23 mouse cellular contexts compared by ENCODE assay signal in genomic region chr2:24454429-24455011, GRCm38 (mm10). TPM values are rescaled to one million over a fixed set of nuclear protein-coding genes. Genes with fewer than 3 reads are reported as not detected.
DNase-seq lines count a peak whose midpoint lies in the region; ATAC-seq and TF ChIP-seq lines count a peak whose summit lies in the region.
"Had no signal": no experiment of that assay in that cellular context is flagged by ENCODE, and none has a peak within 500 bp of the region (broad histone marks: within the 10 kb centered on the region; RNA-seq: fewer than 3 reads in every experiment).

No protein-coding gene starts in this region.

- no peak for TF ChIP-seq POLR2A in kidney, adult 2 months (IDR thresholded peaks at IDR 0.05; ENCODE audit: low read depth, low read length)

- no peaks in the 10 kb centered on the region for H3K27me3 ChIP-seq in kidney, adult 2 months (replicated peaks; ENCODE audit: control insufficient read depth, insufficient read depth, low read length)
- no peaks in the 10 kb centered on the region for H3K27me3 ChIP-seq in kidney, embryonic 14.5 days (ENCODE audit: control insufficient read depth, insufficient read depth, low read length)
- H3K27me3 ChIP-seq in neural tube, embryonic 11.5 days (ENCODE audit: control insufficient read depth, insufficient read depth, low read length): no peaks in the 10 kb centered on the region
- no peaks in the 10 kb centered on the region for H3K27me3 ChIP-seq in intestine, embryonic 16.5 days (replicated peaks; ENCODE audit: control insufficient read depth, insufficient read depth, low read length)
- H3K27me3 ChIP-seq in stomach, embryonic 16.5 days (ENCODE audit: control insufficient read depth, insufficient read depth, low read length): no peaks in the 10 kb centered on the region

- H3K9me3 ChIP-seq in kidney, embryonic 14.5 days (ENCODE audit: control insufficient read depth, low read length): no peaks in the 10 kb centered on the region
- H3K9me3 ChIP-seq in neural tube, embryonic 11.5 days (ENCODE audit: control insufficient read depth, low read length): no peaks in the 10 kb centered on the region
- no peaks in the 10 kb centered on the region for H3K9me3 ChIP-seq in intestine, embryonic 16.5 days (ENCODE audit: control insufficient read depth, low read length)
- H3K9me3 ChIP-seq in stomach, embryonic 16.5 days (replicated peaks; ENCODE audit: control insufficient read depth, low read length): no peaks in the 10 kb centered on the region
- H3K9me3 ChIP-seq: forebrain, embryonic 13.5 days had no signal

- peaks cover 2% of the 10 kb centered on the region; the same call in 1 of the 2 replicates for H3K36me3 ChIP-seq in kidney, adult 2 months (ENCODE audit: control insufficient read depth, insufficient read depth, low read length)
- peaks cover 7% of the 10 kb centered on the region for H3K36me3 ChIP-seq in kidney, embryonic 14.5 days (ENCODE audit: control insufficient read depth, insufficient read depth, low read length)
- H3K36me3 ChIP-seq in neural tube, embryonic 11.5 days (ENCODE audit: control insufficient read depth, insufficient read depth, low read length): no peaks in the 10 kb centered on the region
- no peaks in the 10 kb centered on the region for H3K36me3 ChIP-seq in intestine, embryonic 16.5 days (ENCODE audit: control insufficient read depth, insufficient read depth, low read length)
- H3K36me3 ChIP-seq in stomach, embryonic 16.5 days (ENCODE audit: control insufficient read depth, insufficient read depth, low read length): no peaks in the 10 kb centered on the region

- intact Hi-C loops in heart, postnatal 14 days (cut with DNase I): no loop called here

- H3K4me1 ChIP-seq in kidney, adult 2 months (ENCODE audit: control insufficient read depth, insufficient read depth, low read length): peaks cover 56% of the 10 kb centered on the region
- H3K4me1 ChIP-seq in kidney, embryonic 14.5 days (ENCODE audit: control insufficient read depth, insufficient read depth, low read length): peaks cover 22% of the 10 kb centered on the region
- H3K4me1 ChIP-seq in neural tube, embryonic 11.5 days (ENCODE audit: control insufficient read depth, insufficient read depth, low read length): no peaks in the 10 kb centered on the region
- peaks cover 10% of the 10 kb centered on the region for H3K4me1 ChIP-seq in intestine, embryonic 16.5 days (ENCODE audit: control insufficient read depth, insufficient read depth, low read length)
- H3K4me1 ChIP-seq in stomach, embryonic 16.5 days (ENCODE audit: control insufficient read depth, insufficient read depth, low read length): no peaks in the 10 kb centered on the region
- H3K4me1 ChIP-seq: forebrain, embryonic 13.5 days had no signal

- 20% methylated on average over 1 of the region's 1 CpGs for WGBS in kidney, adult 2 months
- 15% methylated on average over 1 of the region's 1 CpGs for WGBS in kidney, embryonic 14.5 days
- 29% methylated on average over 1 of the region's 1 CpGs for whole genome bisulfite sequencing in neural tube, embryonic 11.5 days
- WGBS in intestine, embryonic 16.5 days: 45% methylated on average over 1 of the region's 1 CpGs
- WGBS in stomach, embryonic 16.5 days: 52% methylated on average over 1 of the region's 1 CpGs

- H3K9ac ChIP-seq in kidney, embryonic 14.5 days (ENCODE audit: low read depth, low read length): no peak overlapping the region
- H3K9ac ChIP-seq in neural tube, embryonic 11.5 days (ENCODE audit: low read length): no peak overlapping the region
- H3K9ac ChIP-seq in intestine, embryonic 16.5 days (ENCODE audit: low read depth, low read length): peak overlapping the region; percentile 24; the same call in 1 of the 2 replicates
- no peak overlapping the region for H3K9ac ChIP-seq in stomach, embryonic 16.5 days (ENCODE audit: low read length)
- H3K9ac ChIP-seq: forebrain, embryonic 13.5 days had no signal

- peak overlapping the region; percentile 87 for H3K27ac ChIP-seq in kidney, adult 2 months (ENCODE audit: insufficient read depth, low read depth, low read length)
- no peak overlapping the region; the same call in 1 of the 2 replicates for H3K27ac ChIP-seq in kidney, embryonic 14.5 days (ENCODE audit: low read depth, low read length)
- H3K27ac ChIP-seq in neural tube, embryonic 11.5 days (ENCODE audit: low read depth, low read length): no peak overlapping the region
- H3K27ac ChIP-seq in intestine, embryonic 16.5 days (ENCODE audit: low read length): peak overlapping the region; percentile 84
- H3K27ac ChIP-seq in stomach, embryonic 16.5 days (ENCODE audit: low read length): peak overlapping the region; percentile 0; the same call in 1 of the 2 replicates
- H3K27ac ChIP-seq: forebrain, embryonic 13.5 days had no signal

- no peak for TF ChIP-seq CTCF in kidney, adult 2 months (conservative IDR thresholded peaks at IDR 0.05; ENCODE audit: insufficient read depth, insufficient read length, low read depth, low read length)

- no peak for ATAC-seq in kidney, embryonic 14.5 days (ENCODE audit: low FRiP score, low TSS enrichment)
- ATAC-seq in neural tube, embryonic 11.5 days (ENCODE audit: insufficient read depth, low FRiP score, low TSS enrichment): 0 out of 2 replicates have a peak, but pooled peaks have one; percentile 48
- no peak; the same call in 1 of the 2 replicates for ATAC-seq in intestine, embryonic 16.5 days
- ATAC-seq in stomach, embryonic 16.5 days (ENCODE audit: insufficient read depth, low FRiP score): no peak
- ATAC-seq: forebrain, embryonic 13.5 days; inflammation-experienced regulatory T-cells, adult 6 months had no signal

- H3K4me2 ChIP-seq in kidney, embryonic 14.5 days (replicated peaks; ENCODE audit: low read depth, low read length): no peak overlapping the region
- H3K4me2 ChIP-seq in neural tube, embryonic 11.5 days (ENCODE audit: low read depth): no peak overlapping the region
- H3K4me2 ChIP-seq in intestine, embryonic 16.5 days (ENCODE audit: low read depth, low read length): 0 out of 2 replicates have a peak overlapping the region, but pooled peaks have one; percentile 16
- H3K4me2 ChIP-seq in stomach, embryonic 16.5 days (ENCODE audit: low read depth, low read length): no peak overlapping the region
- H3K4me2 ChIP-seq: forebrain, embryonic 13.5 days had no signal

- H3K4me3 ChIP-seq in kidney, adult 2 months (ENCODE audit: insufficient read depth, low read depth, low read length): no peak overlapping the region
- H3K4me3 ChIP-seq in kidney, embryonic 14.5 days (ENCODE audit: low read length): no peak overlapping the region
- H3K4me3 ChIP-seq in neural tube, embryonic 11.5 days (ENCODE audit: low read depth, low read length): no peak overlapping the region
- no peak overlapping the region for H3K4me3 ChIP-seq in intestine, embryonic 16.5 days (ENCODE audit: low read length)
- H3K4me3 ChIP-seq in stomach, embryonic 16.5 days (replicated peaks; ENCODE audit: low read length): no peak overlapping the region
- H3K4me3 ChIP-seq: forebrain, embryonic 13.5 days had no signal

- no peak for DNase-seq in kidney, adult 2 months
- no peak for DNase-seq in neural tube, embryonic 11.5 days (ENCODE audit: low spot score)
- no peak for DNase-seq in neural tube, embryonic 10.5 days (ENCODE audit: extremely low spot score, low spot score)
- DNase-seq in thymus, postnatal 0 days (ENCODE audit: low spot score): no peak
- no peak for DNase-seq in heart, postnatal 14 days
- DNase-seq: adrenal gland, adult 2 months; cerebellum, postnatal 10 days; embryo, embryonic 11 days; gastrocnemius, postnatal 36 days; liver; lung, adult 18-20 months; lung, postnatal 4 days; right cerebral cortex, postnatal 25 days; thymus, adult 18-20 months had no signal

RNA-seq across cellular contexts. Expression of gene Pax8, which starts 20.9 kb away (rescaled TPM):
- 74.3 and 77.6 TPM in 2 replicates for polyA plus RNA-seq in kidney, adult 2 months (2012; rRNA removed)
- polyA plus RNA-seq in kidney, embryonic 14.5 days (2014; fragmentation: Nextera tagmentation; extraction: Ambion mirVana): 89.8 and 140 TPM in 2 replicates
- 25.8 and 26.1 TPM in 2 replicates for polyA plus RNA-seq in neural tube, embryonic 11.5 days (2014; fragmentation: Nextera tagmentation; extraction: Ambion mirVana)
- 0.92 and 0.99 TPM in 2 replicates for polyA plus RNA-seq in intestine, embryonic 16.5 days (2015; fragmentation: Nextera tagmentation; extraction: Ambion mirVana)
- 0.17 and 0.67 TPM in 2 replicates for polyA plus RNA-seq in stomach, embryonic 16.5 days (2015; fragmentation: Nextera tagmentation; extraction: Ambion mirVana)
- 0.07 and 0.17 TPM in 2 replicates for polyA plus RNA-seq in thymus, postnatal 0 days (2015; fragmentation: Nextera tagmentation; extraction: Ambion mirVana)
- total RNA-seq in heart, postnatal 14 days (2021): not detected
- total RNA-seq: adrenal gland, adult 2 months; gastrocnemius, postnatal 36 days; layer of hippocampus, postnatal 25 days; left cerebral cortex, postnatal 25 days had no signal
- polyA plus RNA-seq: adrenal gland, adult 2 months; heart, postnatal 0 days; inflammation-experienced regulatory T-cells, adult 6 months; urinary bladder, adult 2 months had no signal

Comparison
In these comparisons a context has a peak if more than half of its experiments do, and no peak if none do; other contexts are left out.
1. H3K27ac ChIP-seq: peak in kidney, adult 2 months (single experiment), intestine, embryonic 16.5 days (single experiment) and stomach, embryonic 16.5 days (single experiment); none in kidney, embryonic 14.5 days (single experiment) and neural tube, embryonic 11.5 days (single experiment).
2. RNA of gene Pax8, which starts 20.9 kb away (polyA plus RNA-seq): 89.8 to 140 TPM in kidney, embryonic 14.5 days, 74.3 to 77.6 TPM in kidney, adult 2 months and 25.8 to 26.1 TPM in neural tube, embryonic 11.5 days; 0.92 to 0.99 TPM in intestine, embryonic 16.5 days, 0.17 to 0.67 TPM in stomach, embryonic 16.5 days and 0.07 to 0.17 TPM in thymus, postnatal 0 days; every median in the first group is over 10 times any median in the second.